Mouse (Mus musculus) ES-E14 (cell line): ENCODE measurements around the gene Stpg2.
"Not testable (repeated sequence)": the region's sequence is repeated elsewhere in the genome, so short reads cannot be mapped to it uniquely, and the experiment has no call there.

Experiments
- HCFC1 ChIP-seq: IDR thresholded peaks from 2 replicates; pipeline ENCODE4 v1.6.1; 2012; ENCODE audit warnings: low read length, inconsistent platforms, borderline replicate concordance; ENCODE audit not compliant: insufficient read depth
- MAFK ChIP-seq: IDR thresholded peaks from 2 replicates; pipeline ENCODE4 v1.6.1; 2014; ENCODE audit warnings: mild to moderate bottlenecking, low read depth, low read length, inconsistent platforms; ENCODE audit not compliant: insufficient read depth
- ZC3H11A ChIP-seq: IDR thresholded peaks from 2 replicates; pipeline ENCODE4 v1.6.1; 2012; ENCODE audit warnings: low read depth, mild to moderate bottlenecking, inconsistent platforms, low read length, borderline replicate concordance

DNA sequence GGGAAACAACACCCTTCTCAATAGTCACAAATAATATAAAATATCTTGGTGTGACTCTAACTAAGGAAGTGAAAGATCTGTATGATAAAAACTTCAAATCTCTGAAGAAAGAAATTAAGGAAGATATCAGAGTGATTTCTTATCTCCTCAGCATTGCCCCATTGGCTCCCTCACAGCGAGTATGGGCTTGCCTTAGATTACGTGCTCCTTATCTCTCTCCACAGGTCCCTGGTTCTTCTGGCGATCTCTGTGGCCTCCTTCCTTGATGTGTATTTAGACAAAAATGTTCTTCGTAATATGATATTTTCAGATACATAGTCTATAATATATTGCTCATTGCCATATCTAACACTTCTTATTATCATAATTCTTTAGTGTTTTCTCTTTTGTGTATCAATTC lies 501.9 kb downstream of the Stpg2 start:
- not testable (repeated sequence) for TF ChIP-seq HCFC1, MAFK, ZC3H11A
